In genomic region chrX:99216633-99217459, GRCm38 (mm10) we compare ENCODE assay signal across 8 mouse cellular contexts.
A peak's percentile ranks its signal among the peaks of the same experiment; 100 is the strongest.
DNase-seq lines count a peak whose midpoint lies in the region; ATAC-seq and TF ChIP-seq lines count a peak whose summit lies in the region.

No protein-coding gene starts in this region.

- intact Hi-C loops in heart, adult 2 months (cut with DNase I), result loop anchor here (2.0 to 5.0 kb wide), 2 partner anchors 16 to 80 kb away; partner anchors contain the start of gene Efnb1

- TF ChIP-seq POLR2A in heart, adult 2 months (IDR thresholded peaks at IDR 0.05; ENCODE audit: insufficient read depth, low read depth, low read length), result no peak
- TF ChIP-seq POLR2A in kidney, adult 2 months (IDR thresholded peaks at IDR 0.05; ENCODE audit: low read depth, low read length), result no peak

- no peaks in the 10 kb centered on the region for H3K27me3 ChIP-seq in heart, adult 2 months (ENCODE audit: control insufficient read depth, insufficient read depth, low read length)
- H3K27me3 ChIP-seq in kidney, adult 2 months (replicated peaks; ENCODE audit: control insufficient read depth, insufficient read depth, low read length), result no peaks in the 10 kb centered on the region
- H3K27me3 ChIP-seq in liver, embryonic 15.5 days, result peaks cover 47% of the 10 kb centered on the region
- H3K27me3 ChIP-seq in neural tube, embryonic 13.5 days, result peaks cover 68% of the 10 kb centered on the region

- H3K9me3 ChIP-seq in liver, embryonic 15.5 days (replicated peaks), result no peaks in the 10 kb centered on the region
- H3K9me3 ChIP-seq in neural tube, embryonic 13.5 days, result no peaks in the 10 kb centered on the region

- peak overlapping the region; percentile 51 for H3K4me2 ChIP-seq in liver, embryonic 15.5 days
- peak overlapping the region; percentile 57 for H3K4me2 ChIP-seq in neural tube, embryonic 13.5 days

- TF ChIP-seq EP300 in heart, adult 2 months (IDR thresholded peaks at IDR 0.05; ENCODE audit: insufficient read depth, low read depth, low read length), result no peak

- peak overlapping the region; percentile 48 for H3K4me3 ChIP-seq in heart, adult 2 months
- H3K4me3 ChIP-seq in kidney, adult 2 months (ENCODE audit: insufficient read depth, low read depth, low read length), result peak overlapping the region; percentile 18
- peak overlapping the region; percentile 20; the same call in 1 of the 2 replicates for H3K4me3 ChIP-seq in liver, embryonic 15.5 days (replicated peaks)
- peak overlapping the region; percentile 35 for H3K4me3 ChIP-seq in neural tube, embryonic 13.5 days

- DNase-seq in adrenal gland, adult (ENCODE audit: inconsistent age in 2 of 2, low spot score in 1 of 2), result peak; percentile 68 to 85
- no peak for DNase-seq in adrenal gland, adult 8-10 months
- DNase-seq in embryo, embryonic 10.5 days (ENCODE audit: low spot score), result peak; percentile 60
- DNase-seq in heart, adult 2 months, result peak; percentile 71 to 74
- peak; percentile 49 for DNase-seq in kidney, adult 2 months
- no peak for DNase-seq in spleen, adult 12 weeks (ENCODE audit: low spot score)

- H3K4me1 ChIP-seq in heart, adult 2 months (ENCODE audit: control insufficient read depth, insufficient read depth, low read length), result peaks cover 6% of the 10 kb centered on the region
- no peaks in the 10 kb centered on the region for H3K4me1 ChIP-seq in kidney, adult 2 months (ENCODE audit: control insufficient read depth, insufficient read depth, low read length)
- H3K4me1 ChIP-seq in liver, embryonic 15.5 days (replicated peaks), result no peaks in the 10 kb centered on the region
- H3K4me1 ChIP-seq in neural tube, embryonic 13.5 days (replicated peaks), result peaks cover 37% of the 10 kb centered on the region

- peak overlapping the region; percentile 85 for H3K27ac ChIP-seq in heart, adult 2 months
- H3K27ac ChIP-seq in kidney, adult 2 months (ENCODE audit: insufficient read depth, low read depth, low read length), result no peak overlapping the region
- no peak overlapping the region for H3K27ac ChIP-seq in liver, embryonic 15.5 days (replicated peaks)
- H3K27ac ChIP-seq in neural tube, embryonic 13.5 days (replicated peaks), result peak overlapping the region; percentile 54

- peak overlapping the region; percentile 96 for H3K9ac ChIP-seq in heart, adult 2 months (ENCODE audit: low read depth, low read length)
- H3K9ac ChIP-seq in liver, embryonic 15.5 days, result no peak overlapping the region
- H3K9ac ChIP-seq in neural tube, embryonic 13.5 days, result peak overlapping the region; percentile 71

- TF ChIP-seq CTCF in heart, adult 2 months (IDR thresholded peaks at IDR 0.05), result no peak
- no peak for TF ChIP-seq CTCF in kidney, adult 2 months (conservative IDR thresholded peaks at IDR 0.05; ENCODE audit: insufficient read depth, insufficient read length, low read depth, low read length)

- 15% methylated on average over 56 of the region's 60 CpGs for WGBS in heart, adult 2 months
- 3% methylated on average over 38 of the region's 60 CpGs for WGBS in kidney, adult 2 months
- WGBS in liver, embryonic 15.5 days (ENCODE audit: insufficient replicate concordance), result 15% methylated on average over 35 of the region's 60 CpGs
- WGBS in neural tube, embryonic 13.5 days, result 20% methylated on average over 55 of the region's 60 CpGs

- H3K36me3 ChIP-seq in heart, adult 2 months (ENCODE audit: control insufficient read depth, insufficient read depth, low read length), result no peaks in the 10 kb centered on the region
- H3K36me3 ChIP-seq in kidney, adult 2 months (ENCODE audit: control insufficient read depth, insufficient read depth, low read length), result no peaks in the 10 kb centered on the region
- H3K36me3 ChIP-seq in liver, embryonic 15.5 days (replicated peaks), result no peaks in the 10 kb centered on the region
- no peaks in the 10 kb centered on the region for H3K36me3 ChIP-seq in neural tube, embryonic 13.5 days

- no peaks in the 10 kb centered on the region for H3K79me2 ChIP-seq in heart, adult 2 months (replicated peaks; ENCODE audit: control insufficient read depth, insufficient read depth, low read length)

- 0 out of 2 replicates have a peak, but pooled peaks have one; percentile 40 for ATAC-seq in liver, embryonic 15.5 days (ENCODE audit: insufficient read depth)
- ATAC-seq in neural tube, embryonic 13.5 days (ENCODE audit: low read depth), result peak; percentile 72

Comparison
In these comparisons a context has a peak if more than half of its experiments do, and no peak if none do; other contexts are left out.
1. DNase-seq: peak in adrenal gland, adult (2 of 2), embryo, embryonic 10.5 days (single experiment), heart, adult 2 months (2 of 2) and kidney, adult 2 months (single experiment); none in adrenal gland, adult 8-10 months (single experiment) and spleen, adult 12 weeks (single experiment).
2. H3K27ac ChIP-seq: peak in heart, adult 2 months (single experiment) and neural tube, embryonic 13.5 days (single experiment); none in kidney, adult 2 months (single experiment) and liver, embryonic 15.5 days (single experiment).
3. Peak in every context shown above with its lines, with median percentiles within 50 percentile points of each other: H3K4me3 ChIP-seq.